Mouse (Mus musculus) ES-E14 (cell line): ENCODE measurements around the gene Klf9. TPM values are rescaled to one million over a fixed set of nuclear protein-coding genes. Genes with fewer than 3 reads are reported as not detected.

ENCODE experiments used
- DNase-seq: peaks from one replicate; pipeline ENCODE4 v3.0.0-alpha.2; 2013; ENCODE audit warnings: low read depth, low spot score
- H3K27ac ChIP-seq: 2 replicates; pipeline ENCODE4 v1.5.1; 2012; ENCODE audit warnings: low read depth, mild to moderate bottlenecking, low read length, moderate library complexity, mixed read lengths; ENCODE audit not compliant: poor library complexity, insufficient read depth, severe bottlenecking
- H3K36me3 ChIP-seq: 2 replicates; pipeline ENCODE4 v1.6.1; 2012; ENCODE audit warnings: mild to moderate bottlenecking, low read length, moderate library complexity, mixed read lengths; ENCODE audit not compliant: control insufficient read depth, poor library complexity, insufficient read depth, severe bottlenecking
- H3K4me1 ChIP-seq, 2 experiments: fragments of 150-350 bp in 1 of 2; sonication (generic) in 1 of 2; 2 replicates each; pipeline ENCODE4 v1.6.1; 2012; ENCODE audit warnings: low read length in 2 of 2, mild to moderate bottlenecking in 1 of 2, mixed read lengths in 1 of 2; ENCODE audit not compliant: control insufficient read depth in 2 of 2, insufficient read depth in 2 of 2, poor library complexity in 1 of 2
- H3K4me3 ChIP-seq, 2 experiments: fragments of 150-350 bp in 1 of 2; sonication (generic) in 1 of 2; 2 replicates each; pipeline ENCODE4 v1.5.1; 2012; ENCODE audit warnings: low read length in 2 of 2, low read depth in 1 of 2, mild to moderate bottlenecking in 1 of 2, mixed read lengths in 1 of 2; ENCODE audit not compliant: insufficient read depth in 1 of 2, poor library complexity in 1 of 2, severe bottlenecking in 1 of 2
- H3K9ac ChIP-seq: 2 replicates; pipeline ENCODE4 v1.6.1; 2012; ENCODE audit warnings: low read depth, mild to moderate bottlenecking, low read length, mixed read lengths; ENCODE audit not compliant: poor library complexity, insufficient read depth, severe bottlenecking
- H3K9me3 ChIP-seq: fragments of 150-350 bp; sonication (generic); 2 replicates; pipeline ENCODE4 v1.6.1; 2012; ENCODE audit warnings: low read depth, mild to moderate bottlenecking, low read length; ENCODE audit not compliant: control insufficient read depth, insufficient read depth
- CHD2 ChIP-seq: IDR thresholded peaks from 2 replicates; pipeline ENCODE4 v1.6.1; 2014; ENCODE audit warnings: mild to moderate bottlenecking, low read depth, low read length, inconsistent platforms
- HCFC1 ChIP-seq: IDR thresholded peaks from 2 replicates; pipeline ENCODE4 v1.6.1; 2012; ENCODE audit warnings: low read length, inconsistent platforms, borderline replicate concordance; ENCODE audit not compliant: insufficient read depth
- MAFK ChIP-seq: IDR thresholded peaks from 2 replicates; pipeline ENCODE4 v1.6.1; 2014; ENCODE audit warnings: mild to moderate bottlenecking, low read depth, low read length, inconsistent platforms; ENCODE audit not compliant: insufficient read depth
- ZC3H11A ChIP-seq: IDR thresholded peaks from 2 replicates; pipeline ENCODE4 v1.6.1; 2012; ENCODE audit warnings: low read depth, mild to moderate bottlenecking, inconsistent platforms, low read length, borderline replicate concordance
- ZNF384 ChIP-seq: IDR thresholded peaks from 2 replicates; pipeline ENCODE4 v1.6.1; 2012; ENCODE audit warnings: low read depth, low read length, inconsistent platforms
- in situ Hi-C, 2 experiments: fragments of 600-800 bp; cut with MboI; formaldehyde crosslinking; loops; one replicate each; pipeline ENCODE4 v1.15.1; 2025; ENCODE audit warnings: low sequenced_read_pairs in 2 of 2, inconsistent platforms in 1 of 2; ENCODE audit not compliant: unreplicated experiment in 2 of 2
- total RNA-seq: library from RNA; depleted of rRNA; stranded (reverse); fragments of 300-350 nt; gene quantifications from 2 replicates; pipeline ENCODE4 v1.2.3, GENCODE M21; 2012

The Klf9 gene
- total RNA-seq, 1 experiment, result 90.8 TPM

GRCm38 (mm10) chr19:23159780-23160395 lies 18.9 kb downstream of the Klf9 start:
- Histone ChIP-seq H3K9me3 (no peaks in the 10 kb centered on the region), H3K4me1 (peaks cover 9 to 20% of the 10 kb centered on the region in 2 experiments), H3K27ac (peak overlapping the region; percentile 27; the same call in 1 of the 2 replicates), H3K36me3 (peaks cover 27% of the 10 kb centered on the region), H3K4me3 (no peak overlapping the region), H3K9ac (no peak overlapping the region)
- in situ Hi-C loops, result no loop called here
- DNase-seq, result no peak
- TF ChIP-seq ZC3H11A (no peak), MAFK (no peak), HCFC1 (no peak), ZNF384 (no peak), CHD2 (no peak)

DNA sequence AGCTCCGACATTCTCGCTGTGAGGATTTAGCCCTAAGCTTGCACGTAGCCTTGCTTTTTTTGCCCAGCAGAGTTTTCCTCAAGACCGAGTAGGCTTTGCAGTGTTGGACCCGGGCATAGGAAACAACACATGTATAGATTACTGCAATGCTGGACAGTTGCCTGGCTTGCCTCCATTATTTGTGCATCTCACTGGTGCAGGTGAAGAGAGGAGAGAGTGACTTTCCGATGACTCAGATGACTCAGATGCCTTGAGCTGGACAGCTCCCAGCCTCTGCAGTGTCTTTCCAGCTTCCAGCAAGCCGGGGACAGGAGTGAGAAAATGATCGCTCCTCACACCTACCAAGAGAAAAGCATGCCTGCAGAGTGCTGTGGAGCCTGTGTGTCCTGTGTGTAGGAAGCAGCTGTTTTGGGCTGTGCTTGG lies 21.4 kb downstream of the Klf9 start:
- Histone ChIP-seq H3K27ac (no peak overlapping the region), H3K9ac (no peak overlapping the region), H3K9me3 (no peaks in the 10 kb centered on the region), H3K4me3 (no peak overlapping the region), H3K36me3 (peaks cover 33% of the 10 kb centered on the region), H3K4me1 (peaks cover 7 to 20% of the 10 kb centered on the region in 2 experiments)
- TF ChIP-seq MAFK, result peak; percentile 76
- no peak for TF ChIP-seq ZNF384
- 0 out of 2 replicates have a peak, but pooled peaks have one; percentile 15 for TF ChIP-seq CHD2
- in situ Hi-C loops, result no loop called here
- DNase-seq, result no peak

- no peak overlapping the region; the same call in 1 of the 2 replicates for H3K27ac ChIP-seq
- no peak overlapping the region for H3K4me3 ChIP-seq
- no peaks in the 10 kb centered on the region for H3K9me3 ChIP-seq
- no peak for DNase-seq
- in situ Hi-C loops, result no loop called here
- TF ChIP-seq HCFC1, result no peak
- no peak for TF ChIP-seq MAFK
- no peak for TF ChIP-seq ZNF384
- TF ChIP-seq CHD2, result no peak
- no peak for TF ChIP-seq ZC3H11A
- H3K4me1 ChIP-seq, result peaks cover 8 to 20% of the 10 kb centered on the region in 2 experiments; a peak in 3 of 4 replicates
- H3K9ac ChIP-seq, result no peak overlapping the region
- peaks cover 33% of the 10 kb centered on the region for H3K36me3 ChIP-seq
Observed at GRCm38 (mm10) chr19:23162877-23163276, 21.9 kb downstream of the Klf9 start.

- DNase-seq, result no peak
- H3K4me3 ChIP-seq, result no peak overlapping the region
- H3K9ac ChIP-seq, result no peak overlapping the region
- H3K4me1 ChIP-seq, result peaks cover 10 to 21% of the 10 kb centered on the region in 2 experiments; a peak in 3 of 4 replicates
- TF ChIP-seq HCFC1 (no peak), ZC3H11A (no peak), ZNF384 (no peak), MAFK (no peak), CHD2 (no peak)
- H3K9me3 ChIP-seq, result no peaks in the 10 kb centered on the region
- in situ Hi-C loops, result no loop called here
- peaks cover 33% of the 10 kb centered on the region for H3K36me3 ChIP-seq
- H3K27ac ChIP-seq, result no peak overlapping the region
Observed at GRCm38 (mm10) chr19:23163361-23163760, 22.3 kb downstream of the Klf9 start.
